Mouse (Mus musculus): ENCODE data around the gene Slc4a7. TPM values are rescaled to one million over a fixed set of nuclear protein-coding genes. Genes with fewer than 3 reads are reported as not detected.
A peak's percentile ranks its signal among the peaks of the same experiment; 100 is the strongest.

Gene Slc4a7
- 38.0 and 42.9 TPM in 2 replicates for total RNA-seq (2021)
- long read RNA-seq, partial matches to known transcripts: 11 of 14 reads
- long read RNA-seq, other reads (novel, unspliced or antisense): 3 of 14 reads

DNA sequence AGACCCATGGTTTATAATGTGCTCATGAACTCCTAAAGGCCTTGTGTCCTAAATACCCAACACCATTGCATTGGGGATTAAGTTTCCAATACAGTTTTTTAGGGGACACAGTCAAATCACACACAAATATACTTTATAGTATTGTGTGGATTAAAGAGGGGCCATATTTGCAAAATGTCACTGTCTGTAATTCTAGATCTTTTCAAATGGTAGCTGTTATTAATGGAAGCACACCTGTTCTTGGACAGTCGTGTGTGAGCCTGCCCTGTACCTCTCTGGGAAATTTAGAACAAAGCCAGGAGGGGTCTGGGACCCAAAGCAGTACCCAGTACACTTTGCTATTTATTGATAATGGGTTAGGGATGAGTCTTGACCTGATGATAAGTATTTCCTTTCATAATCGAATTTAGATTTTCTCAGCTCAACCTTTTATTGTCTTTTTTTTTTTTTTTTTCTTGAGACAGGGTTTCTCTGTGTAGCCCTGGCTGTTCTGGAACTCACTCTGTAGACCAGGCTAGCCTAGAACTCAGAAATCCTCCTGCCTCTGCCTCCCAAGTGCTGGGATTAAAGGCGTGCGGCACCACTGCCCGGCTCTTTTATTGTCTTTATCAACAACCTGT, at the start of gene Slc4a7:
TSS of gene Slc4a7 (plus strand) at position 570 of the 620 bp plus-strand sequence.
- no peak for DNase-seq

DNA sequence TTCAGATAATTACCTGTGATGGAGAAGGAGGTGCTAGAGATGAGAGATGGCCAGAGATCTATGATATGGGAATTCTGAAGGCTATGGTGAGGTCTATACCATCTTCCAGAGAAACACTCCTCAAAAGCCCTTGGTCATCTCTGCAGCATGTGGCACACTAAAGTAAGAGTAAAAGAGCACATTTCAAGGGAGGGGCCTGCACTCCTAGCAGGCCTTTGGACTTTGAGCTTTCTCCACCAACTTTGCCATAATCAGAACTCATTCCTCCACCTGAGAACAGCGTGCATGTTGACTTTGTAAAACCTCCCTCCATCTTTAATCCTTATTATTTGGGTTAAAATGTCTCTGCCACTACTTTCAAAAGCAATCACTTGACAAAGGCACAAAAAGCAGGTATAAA, 31.5 kb upstream of the Slc4a7 start:
- DNase-seq: no peak

DNA sequence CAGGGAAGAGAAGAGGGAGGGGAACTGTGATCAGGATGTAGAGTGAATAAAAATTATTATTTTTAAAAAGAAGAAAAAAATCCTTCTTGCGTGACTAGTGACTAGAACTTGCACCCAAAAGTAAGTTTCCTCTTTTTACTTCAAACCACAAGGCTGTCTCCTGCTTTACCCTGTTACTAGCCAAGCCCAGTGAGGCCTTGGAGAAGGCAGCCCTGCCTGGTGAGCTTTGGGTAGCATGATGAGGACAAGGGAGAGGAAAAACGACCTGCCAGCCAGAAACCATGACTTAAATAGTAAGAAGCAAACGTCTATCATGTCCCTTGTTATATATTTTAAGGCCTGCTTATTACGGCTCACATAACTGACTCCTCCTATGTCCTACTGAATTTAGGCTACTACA, 20.5 kb upstream of the Slc4a7 start:
- DNase-seq: no peak

DNA sequence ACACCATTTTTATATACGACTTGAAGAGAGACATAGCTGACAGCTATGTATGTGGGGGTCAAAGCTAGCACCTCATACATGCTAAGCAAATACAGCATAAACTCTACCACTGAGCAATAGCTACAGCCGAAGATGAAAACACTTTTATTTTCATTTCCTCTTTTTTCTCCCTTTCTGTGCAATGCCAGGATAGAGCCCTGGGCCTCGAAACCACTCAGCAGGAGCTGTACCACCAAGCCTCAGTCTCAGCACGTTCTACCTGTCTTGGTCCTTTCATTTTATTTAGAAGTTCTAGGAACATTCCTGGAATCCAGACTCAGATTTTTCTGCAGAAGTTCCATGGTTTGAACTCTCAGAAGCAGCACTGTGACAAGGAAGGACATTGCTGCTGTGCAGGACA, 17.3 kb upstream of the Slc4a7 start:
- no peak for DNase-seq

DNA sequence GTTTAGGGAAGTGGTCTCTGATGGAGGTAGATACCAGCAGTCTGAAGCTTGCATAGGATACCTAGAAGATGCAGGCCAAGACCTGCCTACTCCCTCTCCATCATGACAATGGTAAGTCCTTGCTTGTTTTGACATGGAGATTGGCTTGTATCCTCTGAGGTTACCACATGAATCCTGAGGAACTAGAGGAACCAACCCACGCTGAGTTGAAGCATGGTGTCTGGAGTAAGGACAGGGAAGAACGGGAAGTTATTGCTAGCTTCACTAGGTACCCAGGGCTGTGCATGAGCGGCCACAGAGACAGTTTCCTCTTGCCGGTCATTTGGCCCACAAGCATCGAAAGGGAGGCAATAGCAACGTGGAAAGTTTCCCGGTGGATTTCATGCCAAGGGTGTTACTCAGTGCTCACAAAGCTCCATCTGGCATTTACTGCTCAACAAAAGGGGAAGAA, 16.0 kb upstream of the Slc4a7 start:
- DNase-seq: no peak

DNA sequence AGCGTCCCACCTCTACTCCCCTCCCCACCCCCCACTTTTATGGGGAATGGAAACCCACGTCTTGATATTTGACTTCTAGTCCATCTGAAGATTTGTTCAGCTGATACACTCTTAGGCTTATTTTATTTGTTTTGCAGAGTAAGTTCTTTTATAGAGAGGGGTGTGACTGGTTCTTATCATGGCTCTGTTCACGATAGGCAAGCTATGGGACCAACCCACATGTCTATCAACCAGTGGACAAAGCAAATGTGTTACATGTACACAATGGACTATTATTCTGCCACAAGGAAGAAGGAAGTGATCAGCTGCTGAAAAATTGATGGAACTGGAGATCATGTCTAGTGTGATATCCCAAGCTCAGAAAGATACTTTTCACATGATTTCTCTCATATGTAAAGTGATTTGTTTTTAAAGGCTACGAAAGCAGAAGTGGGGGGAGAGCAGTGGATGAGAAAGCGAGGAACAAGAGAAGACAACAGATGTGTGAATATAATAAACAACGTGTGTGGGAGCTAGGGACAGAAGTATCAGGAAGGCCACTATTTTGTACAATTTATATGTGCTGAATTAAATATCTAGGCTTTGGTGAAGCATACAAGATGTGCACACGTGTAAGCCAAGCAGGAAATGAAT, 14.7 kb upstream of the Slc4a7 start:
- no peak for DNase-seq

DNA sequence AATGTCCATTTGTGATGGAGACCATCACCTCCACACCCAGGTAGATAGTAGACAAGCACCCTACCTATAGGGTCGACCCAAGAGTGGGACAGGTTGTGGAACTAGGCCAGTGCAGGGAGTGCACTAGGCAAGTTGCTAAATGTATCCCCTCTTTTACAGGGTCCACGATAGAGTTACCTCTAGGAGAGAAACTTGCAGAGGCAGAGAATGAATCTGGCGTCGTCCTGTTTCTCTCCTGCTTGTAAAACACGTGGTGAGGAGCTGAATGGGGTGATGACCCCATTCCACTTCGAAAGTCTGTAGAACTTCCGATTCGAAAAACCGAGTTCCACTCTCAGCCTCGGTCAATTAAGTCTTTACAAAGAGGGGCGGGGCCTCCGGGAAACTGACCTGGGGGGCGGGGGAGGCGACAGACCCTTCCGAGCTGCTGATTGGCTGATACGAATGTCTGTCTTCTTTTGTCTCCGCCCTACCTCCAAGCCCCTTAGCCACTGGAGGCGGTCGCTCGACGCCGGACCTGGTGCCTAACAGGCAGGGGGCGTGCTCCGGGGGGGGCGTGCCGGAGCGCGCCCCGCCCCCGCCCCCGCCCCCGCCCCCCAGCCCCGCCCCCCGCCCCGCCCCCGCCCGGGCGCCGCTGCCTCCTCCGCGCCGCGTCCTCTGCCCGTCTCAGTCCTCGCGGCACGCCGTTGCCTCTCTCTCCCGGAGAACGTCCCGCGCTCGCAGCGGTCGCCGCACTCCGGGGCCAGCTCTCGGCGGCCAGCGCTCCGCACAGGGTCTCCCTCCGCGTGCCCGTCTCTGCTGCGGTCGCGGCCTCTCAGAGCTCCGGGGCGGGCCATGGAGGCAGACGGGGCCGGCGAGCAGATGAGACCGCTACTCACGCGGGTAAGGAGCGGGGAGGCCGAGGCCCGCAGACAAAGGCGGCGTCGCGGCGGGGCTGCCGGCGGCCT, 593 bp downstream of the Slc4a7 start:
- peak; percentile 91 for DNase-seq

DNA sequence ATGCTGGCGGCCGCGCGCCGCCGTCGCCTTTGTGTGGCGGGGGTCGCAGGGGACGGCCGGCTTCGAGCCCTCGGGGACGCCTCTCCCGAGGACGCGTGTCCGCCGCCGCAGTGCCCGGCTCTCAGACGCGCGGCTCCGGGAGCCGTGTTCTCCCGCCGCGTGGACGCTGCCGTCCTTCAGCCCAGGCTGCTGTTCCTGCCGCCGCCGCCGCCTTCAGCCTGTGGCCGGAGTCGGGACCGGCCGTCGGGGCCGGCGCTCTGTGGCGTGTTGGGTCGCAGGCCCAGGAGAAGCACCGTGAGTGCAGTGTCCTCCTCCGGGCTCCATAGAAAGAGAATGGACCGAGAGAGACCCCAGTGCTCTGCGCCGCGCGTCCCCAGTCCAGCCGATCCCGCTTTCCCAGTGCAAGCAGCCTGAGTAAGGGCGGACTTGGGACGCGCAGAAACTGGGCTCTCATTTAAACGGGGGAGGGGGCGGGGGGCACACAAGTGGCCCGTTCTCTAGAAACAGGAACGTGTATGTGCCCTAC, 1.3 kb downstream of the Slc4a7 start:
- DNase-seq: peak; percentile 62

DNA sequence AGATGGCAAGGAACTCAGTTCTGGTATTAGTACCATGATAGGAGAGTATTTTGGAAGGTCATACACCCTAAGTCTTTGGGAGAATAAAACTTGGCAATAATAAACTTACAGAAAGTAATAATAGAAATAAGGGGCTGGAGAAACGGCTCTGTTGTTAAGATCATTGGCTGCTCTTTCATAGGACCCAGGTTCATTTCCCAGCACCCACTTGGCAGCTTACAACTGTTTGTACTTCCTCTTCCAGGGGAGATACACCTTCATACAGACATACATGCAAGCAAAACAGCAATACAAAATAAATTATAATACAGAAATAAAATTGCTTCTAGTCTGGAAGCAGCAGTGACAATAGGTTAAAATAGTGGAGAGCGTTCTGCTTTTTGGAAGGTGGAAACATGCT, 2.6 kb downstream of the Slc4a7 start:
- no peak for DNase-seq

DNA sequence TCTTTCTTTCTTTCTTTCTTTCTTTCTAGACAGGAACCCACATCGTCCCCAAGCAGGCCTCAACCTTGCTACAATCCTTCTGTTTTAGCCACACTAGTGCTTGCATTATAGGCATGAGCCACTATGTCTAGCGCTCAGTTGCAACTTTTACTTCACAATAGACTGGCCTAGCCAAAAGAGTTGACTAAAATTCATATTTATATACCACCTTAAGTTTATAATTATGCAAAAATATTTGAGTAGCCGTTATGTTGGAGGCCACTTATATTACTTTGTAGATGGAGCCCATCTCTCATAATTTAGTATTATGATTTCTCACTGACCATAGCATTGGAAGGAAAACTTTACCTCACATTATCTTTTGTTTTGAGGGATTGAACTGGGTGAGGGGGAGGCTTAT, 3.0 kb downstream of the Slc4a7 start:
- no peak for DNase-seq

DNA sequence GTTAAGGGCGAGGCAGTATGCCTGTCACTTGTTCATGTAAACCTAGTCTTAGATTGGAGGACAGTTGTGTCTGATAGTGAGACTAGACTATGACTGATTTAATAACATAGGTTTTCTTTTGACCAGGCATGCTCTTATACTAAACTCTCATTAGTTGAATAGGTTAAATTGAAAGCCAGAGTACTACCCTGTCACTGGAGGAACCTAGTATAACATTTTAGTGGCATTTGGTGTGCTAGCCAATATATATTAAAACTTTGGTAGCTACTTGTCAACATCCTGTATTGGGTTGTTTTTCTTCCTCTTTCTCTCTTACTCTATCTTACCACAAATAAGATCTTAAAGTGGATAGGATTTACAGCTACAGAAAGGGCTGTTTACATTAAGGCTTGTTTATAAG, 4.3 kb downstream of the Slc4a7 start:
- DNase-seq: no peak

DNA sequence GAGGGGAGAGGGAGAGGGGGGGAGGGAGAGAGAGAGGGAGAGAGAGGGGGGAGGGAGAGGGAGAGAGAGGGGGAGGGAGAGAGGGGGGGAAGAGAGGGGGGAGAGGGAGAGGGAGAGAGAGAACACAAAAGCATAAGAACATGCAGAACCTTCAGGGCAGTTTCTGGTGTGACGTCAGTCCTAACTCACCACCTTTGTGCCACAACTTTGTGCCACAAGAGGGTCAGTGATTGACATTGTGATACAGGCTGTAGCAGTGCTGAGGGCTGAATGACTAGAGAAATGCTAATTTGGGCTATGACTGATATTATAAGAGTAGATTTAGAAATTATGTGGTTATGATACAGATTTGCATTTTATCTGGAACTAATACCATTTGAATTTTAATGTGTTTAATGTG, 5.0 kb downstream of the Slc4a7 start:
- DNase-seq: no peak

DNA sequence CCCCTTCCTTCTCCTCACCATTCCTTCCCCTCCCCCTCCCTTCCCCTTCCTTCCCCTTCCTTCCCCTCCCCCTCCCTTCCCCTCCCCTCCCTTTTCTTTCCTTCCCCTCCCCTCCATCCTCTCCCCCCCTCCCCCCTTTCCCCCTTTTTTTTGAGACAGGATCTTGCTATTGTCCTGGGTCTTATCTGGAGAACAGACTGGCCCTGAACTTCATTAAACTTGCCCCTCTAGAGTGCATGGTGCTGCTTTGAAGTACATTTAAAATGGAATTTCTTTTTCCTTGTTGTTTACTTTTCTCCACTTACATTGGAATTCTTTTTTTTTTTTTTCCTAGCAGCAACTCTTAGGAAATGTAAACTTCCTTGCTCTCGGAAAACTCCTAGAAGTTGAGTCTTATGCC, 6.9 kb downstream of the Slc4a7 start:
- no peak for DNase-seq

DNA sequence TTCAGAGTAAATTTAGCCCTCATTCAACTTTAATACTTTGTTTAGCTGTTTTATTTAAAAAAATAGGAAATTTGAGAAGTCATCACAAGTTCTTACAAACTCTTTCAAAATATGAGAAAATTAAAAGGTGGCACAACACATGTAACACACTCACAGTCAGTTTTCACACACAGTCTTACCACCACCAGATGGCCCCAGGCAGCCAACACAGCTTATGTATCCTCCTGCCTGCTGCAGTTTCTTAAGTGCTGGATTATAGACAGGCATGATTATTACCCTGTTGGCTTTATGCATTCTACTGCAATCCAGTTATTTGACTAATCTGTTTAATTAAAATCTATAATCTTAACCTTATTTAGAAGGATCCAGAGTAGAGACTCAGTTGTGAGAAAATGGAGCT, 12.1 kb downstream of the Slc4a7 start:
- no peak for DNase-seq

DNA sequence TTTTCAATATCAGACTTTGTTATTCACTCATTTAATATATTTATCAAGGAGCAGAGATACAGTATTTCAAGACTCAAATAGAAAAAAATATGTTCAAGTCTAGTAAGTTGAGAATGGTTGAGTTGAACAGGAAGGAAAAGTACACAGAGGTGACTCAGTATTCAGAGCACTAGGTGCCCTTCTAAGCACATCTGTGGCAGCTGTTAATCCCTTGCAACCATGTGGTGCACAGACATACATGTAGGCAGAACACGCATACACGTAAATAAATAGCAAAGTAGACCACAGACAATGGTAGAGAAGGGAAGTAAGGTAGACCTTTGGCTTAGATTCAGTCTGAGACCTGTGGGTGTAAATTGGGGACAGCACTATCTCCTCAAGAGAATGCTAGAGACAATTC, 13.7 kb downstream of the Slc4a7 start:
- no peak for DNase-seq

DNA sequence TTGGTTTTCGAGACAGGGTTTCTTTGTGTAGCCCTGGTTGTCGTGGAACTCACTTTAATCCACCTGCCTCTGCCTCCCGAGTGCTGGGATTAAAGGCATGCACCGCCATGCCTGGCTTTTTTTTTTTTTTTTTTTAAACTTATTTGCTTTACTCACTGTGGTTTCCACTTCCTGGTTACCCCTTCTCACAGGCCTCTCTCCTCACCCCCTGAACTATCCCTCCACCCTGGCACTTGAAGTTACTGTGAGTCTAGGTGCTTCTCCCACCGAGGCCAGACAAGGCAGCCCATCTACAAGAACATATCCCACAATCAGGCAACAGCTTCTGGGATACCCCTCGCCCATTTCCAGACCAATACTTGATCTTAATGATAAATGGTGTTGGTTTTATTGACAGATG, 14.8 kb downstream of the Slc4a7 start:
- DNase-seq: no peak

DNA sequence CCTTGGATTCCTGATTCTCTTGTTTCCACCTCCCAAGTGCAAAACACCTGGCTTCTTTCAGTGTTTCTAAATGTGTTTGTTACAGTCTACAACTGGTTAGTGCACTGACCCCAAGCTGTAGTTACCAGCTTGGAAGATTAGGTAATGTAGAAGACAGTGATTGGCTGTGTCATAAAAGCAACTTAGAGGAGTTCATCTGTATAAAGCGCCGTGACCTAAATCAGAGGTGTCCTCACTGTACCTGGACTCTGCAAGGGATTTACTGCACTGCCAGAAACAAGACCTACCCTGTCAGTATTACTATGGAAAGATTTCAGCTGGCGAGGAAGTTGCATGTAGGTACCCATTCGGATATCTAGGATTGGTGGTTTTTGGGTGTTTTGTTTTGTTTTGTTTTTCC, 16.5 kb downstream of the Slc4a7 start:
- no peak for DNase-seq

DNA sequence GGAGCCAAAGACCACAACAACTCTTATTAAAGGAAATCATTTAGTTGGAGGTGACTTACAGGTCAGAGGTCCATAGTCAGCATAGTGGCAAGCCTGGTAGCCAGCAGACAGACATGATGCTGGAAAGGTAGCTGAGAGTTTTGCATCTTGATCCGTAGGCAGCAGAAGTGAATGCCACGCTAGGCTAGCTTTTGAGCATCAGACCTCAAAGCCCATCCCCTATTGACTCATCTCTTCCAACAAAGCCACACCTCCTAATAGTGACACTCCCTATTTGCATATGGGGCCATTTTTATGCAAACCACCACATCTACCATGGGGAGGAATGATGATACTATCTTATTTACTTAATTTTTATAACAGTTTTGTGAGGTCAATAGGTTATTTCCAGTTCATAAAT, 79.1 kb downstream of the Slc4a7 start:
- no peak for DNase-seq

DNA sequence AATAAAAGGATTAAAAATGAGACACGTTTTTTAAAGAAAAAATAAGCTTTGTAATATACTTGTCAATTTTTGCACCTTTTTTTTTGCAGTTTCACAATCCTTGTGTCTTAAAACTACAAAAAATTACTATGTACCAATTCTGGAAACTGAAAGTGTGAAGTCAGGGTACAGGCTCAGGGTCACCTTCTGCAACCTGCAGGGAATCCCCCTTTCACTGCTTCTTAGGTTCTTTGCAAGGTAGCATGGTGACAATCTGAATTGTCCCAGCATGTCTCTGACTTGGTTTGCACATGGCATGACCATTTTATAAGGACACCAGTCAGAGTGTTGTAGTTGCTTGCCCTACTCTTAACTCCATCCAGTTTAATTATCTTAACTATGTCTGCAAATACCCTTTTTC, 82.1 kb downstream of the Slc4a7 start:
- DNase-seq: no peak

DNA sequence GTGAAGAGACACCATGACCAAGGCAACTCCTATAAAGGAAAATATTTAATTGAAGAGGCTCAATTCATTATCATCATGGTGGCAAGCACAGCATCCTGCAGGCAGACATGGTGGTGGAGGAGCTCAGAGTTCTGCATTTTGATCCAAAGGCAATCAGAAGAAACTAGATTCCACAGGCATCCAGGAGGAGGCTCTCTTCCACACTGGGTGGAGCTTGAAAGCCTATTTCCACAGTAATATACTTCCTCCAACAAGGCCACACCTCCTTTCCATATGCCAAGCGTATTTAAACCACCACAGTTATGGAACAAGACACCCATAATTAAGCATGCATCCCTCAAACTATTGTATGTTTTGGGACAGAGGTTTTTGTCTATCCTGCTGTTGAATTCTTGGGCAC, 84.9 kb downstream of the Slc4a7 start:
- DNase-seq: no peak

DNA sequence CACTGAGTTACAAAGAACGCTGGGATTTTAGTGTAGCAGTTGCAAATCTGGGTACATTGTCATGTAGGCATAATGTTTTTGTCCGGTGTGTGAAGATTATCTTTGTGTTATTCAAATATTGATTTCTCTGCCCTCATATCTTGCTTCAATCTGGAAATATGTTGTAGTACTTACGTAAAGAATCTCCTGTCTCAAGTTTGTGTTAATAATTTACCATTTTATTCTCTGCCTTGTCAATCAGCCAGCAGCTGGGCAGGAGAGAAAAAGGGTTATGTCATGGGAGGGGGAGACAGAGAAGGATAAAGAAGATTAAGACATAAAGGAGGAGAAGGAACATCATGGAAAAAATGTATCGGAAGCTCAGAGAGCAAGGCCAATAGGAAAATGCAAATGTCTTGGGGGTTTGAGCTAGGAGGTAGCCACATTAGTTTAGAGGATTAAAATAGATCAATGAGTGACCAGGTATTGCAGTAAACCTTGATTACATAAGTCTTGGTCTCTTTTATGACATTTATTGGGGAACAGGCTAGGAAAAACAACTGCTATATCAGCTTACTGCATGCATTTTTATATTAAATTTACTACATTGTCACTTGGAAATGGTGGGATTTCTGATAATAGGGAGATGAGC, 87.9 kb downstream of the Slc4a7 start:
- DNase-seq: no peak

DNA sequence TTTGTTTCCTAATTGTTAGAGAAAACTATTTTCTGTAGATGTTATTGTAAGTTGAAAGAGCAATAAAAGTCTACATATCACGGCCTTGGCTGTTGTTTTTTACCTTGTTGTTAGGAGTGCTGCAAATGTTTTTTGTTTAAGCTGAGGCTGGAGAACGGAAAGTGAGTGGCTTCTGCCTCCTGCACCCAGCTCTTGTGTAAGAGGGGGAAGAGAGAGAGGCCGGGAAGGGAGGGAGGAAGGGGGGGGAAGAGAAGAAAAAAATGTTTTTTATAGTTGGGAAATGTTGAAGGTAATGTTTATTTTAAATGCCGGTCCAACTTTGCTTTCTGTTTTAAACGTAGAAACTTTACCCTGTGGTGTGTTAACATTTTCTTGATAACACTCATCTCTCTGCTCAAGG, 97.8 kb downstream of the Slc4a7 start:
- DNase-seq: no peak
